Mouse (Mus musculus) macrophage (primary cell): ENCODE measurements around the gene Arl13b. TPM values are rescaled to one million over a fixed set of nuclear protein-coding genes. Genes with fewer than 3 reads are reported as not detected.

ENCODE experiments used
- H3K27ac ChIP-seq: fragments of 350-480 bp; formaldehyde crosslinking; 2 replicates; pipeline ENCODE4 v1.9.0; 2021
- H3K36me3 ChIP-seq: fragments of 350-480 bp; formaldehyde crosslinking; 2 replicates; pipeline ENCODE4 v1.9.0; 2021; ENCODE audit errors: inconsistent target
- H3K4me3 ChIP-seq: fragments of 350-480 bp; formaldehyde crosslinking; 2 replicates; pipeline ENCODE4 v1.9.0; 2021; ENCODE audit errors: inconsistent target
- H3K79me2 ChIP-seq: fragments of 350-480 bp; formaldehyde crosslinking; 2 replicates; pipeline ENCODE4 v1.9.0; 2021; ENCODE audit errors: inconsistent target
- WGBS: methylation state at CpG from one replicate; pipeline ENCODE4 v1.1.7; 2026; ENCODE audit warnings: inconsistent platforms; ENCODE audit not compliant: missing documents; 5-methylcytosine and 5-hydroxymethylcytosine counted together
- polyA plus RNA-seq: library from polyadenylated mRNA; stranded (reverse); fragments of 250-400 nt; gene quantifications from 3 replicates; pipeline ENCODE4 v1.2.4, GENCODE M21; 2018; ENCODE audit warnings: inconsistent platforms

Arl13b gene
- polyA plus RNA-seq, 1 experiment from 2014 or later, result 6.0 TPM

GRCm38 (mm10) chr16:62798808-62799207 is 48.0 kb downstream of the Arl13b start:
- H3K27ac ChIP-seq, result no peak overlapping the region
- WGBS, result 47% methylated on average over 3 of the region's 3 CpGs
- H3K79me2 ChIP-seq, result no peaks in the 10 kb centered on the region

GRCm38 (mm10) chr16:62796608-62797007 is 50.2 kb downstream of the Arl13b start:
- Histone ChIP-seq H3K79me2 (no peaks in the 10 kb centered on the region), H3K4me3 (no peak overlapping the region), H3K27ac (no peak overlapping the region), H3K36me3 (no peaks in the 10 kb centered on the region)
- WGBS, result 27% methylated on average over 1 of the region's 1 CpGs

More at GRCm38 (mm10) chr16:62798808-62799207, 48.0 kb downstream of the Arl13b start:
- Histone ChIP-seq H3K4me3 (no peak overlapping the region), H3K36me3 (0 out of 2 replicates have a peak, but pooled peaks cover 7% of the 10 kb centered on the region)

GRCm38 (mm10) chr16:62786621-62787331 is 60.1 kb downstream of the Arl13b start, which contains the start of gene Nsun3:
Nsun3 (minus strand) TSS chr16:62786818.
- Histone ChIP-seq H3K27ac (peak within 1 kb of the TSS; percentile 71), H3K4me3 (peak within 1 kb of the TSS; percentile 77), H3K36me3 (no peaks in the 10 kb centered on the region), H3K79me2 (peaks cover 36% of the 10 kb centered on the region)
- WGBS, result 1% methylated on average over 41 of the region's 41 CpGs

- Histone ChIP-seq H3K79me2 (peaks cover 36% of the 10 kb centered on the region), H3K4me3 (no peak overlapping the region), H3K27ac (no peak overlapping the region), H3K36me3 (no peaks in the 10 kb centered on the region)
- WGBS, result 14% methylated on average over 5 of the region's 5 CpGs
Measured at GRCm38 (mm10) chr16:62782229-62782628, 64.6 kb downstream of the Arl13b start.

GRCm38 (mm10) chr16:62778282-62778681 is 68.6 kb downstream of the Arl13b start:
- Histone ChIP-seq H3K36me3 (peaks cover 22% of the 10 kb centered on the region), H3K79me2 (peaks cover 5% of the 10 kb centered on the region; the same call in 1 of the 2 replicates), H3K4me3 (no peak overlapping the region), H3K27ac (no peak overlapping the region)
- 95% methylated on average over 10 of the region's 10 CpGs for WGBS

GRCm38 (mm10) chr16:62776034-62776433 is 70.8 kb downstream of the Arl13b start:
- peaks cover 22% of the 10 kb centered on the region for H3K36me3 ChIP-seq
- H3K27ac ChIP-seq, result no peak overlapping the region
- no peak overlapping the region for H3K4me3 ChIP-seq
- WGBS, result 96% methylated on average over 11 of the region's 11 CpGs
- no peaks in the 10 kb centered on the region for H3K79me2 ChIP-seq

- Histone ChIP-seq H3K36me3 (peaks cover 39% of the 10 kb centered on the region), H3K4me3 (no peak overlapping the region), H3K27ac (no peak overlapping the region), H3K79me2 (no peaks in the 10 kb centered on the region)
- WGBS, result 78% methylated on average over 4 of the region's 4 CpGs
Measured at GRCm38 (mm10) chr16:62773462-62773861, 73.4 kb downstream of the Arl13b start.

GRCm38 (mm10) chr16:62758340-62758739 is 88.5 kb downstream of the Arl13b start:
- 0 out of 2 replicates have a peak, but pooled peaks cover 7% of the 10 kb centered on the region for H3K36me3 ChIP-seq
- 100% methylated on average over 2 of the region's 2 CpGs for WGBS

GRCm38 (mm10) chr16:62755307-62755706 is 91.5 kb downstream of the Arl13b start:
- 96% methylated on average over 6 of the region's 6 CpGs for WGBS
- no peak overlapping the region for H3K27ac ChIP-seq
- H3K4me3 ChIP-seq, result no peak overlapping the region
- 0 out of 2 replicates have a peak, but pooled peaks cover 7% of the 10 kb centered on the region for H3K36me3 ChIP-seq
- H3K79me2 ChIP-seq, result no peaks in the 10 kb centered on the region

More at GRCm38 (mm10) chr16:62758340-62758739, 88.5 kb downstream of the Arl13b start:
- no peak overlapping the region for H3K4me3 ChIP-seq
- H3K27ac ChIP-seq, result no peak overlapping the region
- H3K79me2 ChIP-seq, result no peaks in the 10 kb centered on the region

- Histone ChIP-seq H3K36me3 (no peaks in the 10 kb centered on the region), H3K27ac (no peak overlapping the region), H3K79me2 (no peaks in the 10 kb centered on the region), H3K4me3 (no peak overlapping the region)
- WGBS, result 71% methylated on average over 1 of the region's 1 CpGs
Measured at GRCm38 (mm10) chr16:62753597-62753996, 93.2 kb downstream of the Arl13b start.

- Histone ChIP-seq H3K36me3 (no peaks in the 10 kb centered on the region), H3K79me2 (no peaks in the 10 kb centered on the region), H3K4me3 (no peak overlapping the region), H3K27ac (no peak overlapping the region)
- whole genome bisulfite sequencing, result 95% methylated on average over 4 of the region's 4 CpGs
Measured at GRCm38 (mm10) chr16:62753079-62753478, 93.8 kb downstream of the Arl13b start.

- Histone ChIP-seq H3K36me3 (no peaks in the 10 kb centered on the region), H3K27ac (no peak overlapping the region), H3K79me2 (no peaks in the 10 kb centered on the region), H3K4me3 (no peak overlapping the region)
- WGBS, result 51% methylated on average over 2 of the region's 2 CpGs
Measured at GRCm38 (mm10) chr16:62745875-62746274, 101.0 kb downstream of the Arl13b start.

Other genes with a start within 250 kb of the Arl13b start
- 9.3 to 17.7 TPM (median 12.7 TPM) in 3 replicates for gene Nsun3, start 60.2 kb downstream of the Arl13b start, polyA plus RNA-seq
- gene Stx19, start 32.4 kb downstream of the Arl13b start, polyA plus RNA-seq, result not detected in 3 replicates
- gene Pros1, start 7.3 kb upstream of the Arl13b start, polyA plus RNA-seq, result 11.2 to 16.9 TPM (median 16.0 TPM) in 3 replicates